Mouse (Mus musculus): ENCODE results near the gene Slc25a45. TPM values are rescaled to one million over a fixed set of nuclear protein-coding genes. Genes with fewer than 3 reads are reported as not detected.
A peak's percentile ranks its signal among the peaks of the same experiment; 100 is the strongest.

Slc25a45 gene
- polyA plus RNA-seq, 1 experiment from 2014 or later: 4.0 TPM

DNA sequence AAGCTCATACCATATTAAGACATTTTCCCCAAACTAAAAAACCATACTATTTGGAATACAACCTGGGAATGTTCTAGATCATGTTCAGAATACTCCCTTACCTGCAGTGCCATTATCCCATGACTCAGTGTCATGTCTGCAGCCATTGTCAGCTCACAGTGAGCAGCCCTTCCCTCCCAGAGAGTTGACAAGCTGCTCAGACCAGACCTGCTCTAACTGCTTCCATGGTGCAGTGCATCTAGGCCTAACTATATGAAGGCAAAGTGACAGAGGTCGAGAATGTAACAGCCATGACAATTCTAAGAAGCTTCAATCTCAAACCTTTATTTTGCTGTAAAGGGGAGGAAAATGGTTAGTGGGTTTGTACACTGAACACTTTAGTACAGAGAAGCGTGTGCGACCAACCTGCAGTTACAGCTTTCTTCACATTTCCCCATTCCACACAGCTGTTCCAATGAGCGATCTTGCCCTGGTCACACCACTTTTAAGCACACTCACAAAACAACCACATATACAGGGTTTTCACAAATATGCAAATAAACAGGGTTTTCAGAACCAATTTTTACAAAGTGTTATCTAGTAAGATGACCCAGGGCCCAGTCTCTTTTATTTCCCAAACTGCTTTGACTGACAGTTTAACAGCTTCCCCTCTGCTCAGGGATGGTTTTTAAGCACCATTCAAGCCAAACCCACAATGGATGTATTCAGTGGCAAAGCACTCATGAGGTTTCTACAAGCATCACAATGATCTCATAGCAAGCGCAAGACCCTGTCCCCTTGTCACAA is 35.4 kb upstream of the Slc25a45 start:
- peak overlapping the region; percentile 57 for H3K4me3 ChIP-seq (ENCODE audit: low read depth, low read length)
- H3K9me3 ChIP-seq (ENCODE audit: control insufficient read depth): no peaks in the 10 kb centered on the region
- ATAC-seq: no peak
- 66% methylated on average over 5 of the region's 5 CpGs for WGBS
- H3K27ac ChIP-seq (ENCODE audit: low read depth, low read length): peak overlapping the region; percentile 99
- H3K27me3 ChIP-seq (replicated peaks; ENCODE audit: control insufficient read depth, insufficient read depth, low read length): no peaks in the 10 kb centered on the region
- no peak for TF ChIP-seq CTCF (IDR thresholded peaks at IDR 0.05; ENCODE audit: low read depth)
- H3K36me3 ChIP-seq (ENCODE audit: control insufficient read depth, insufficient read depth): no peaks in the 10 kb centered on the region
- H3K4me2 ChIP-seq (replicated peaks; ENCODE audit: low read depth): peak overlapping the region; percentile 68
- peak overlapping the region; percentile 93; the same call in 1 of the 2 replicates for H3K9ac ChIP-seq (ENCODE audit: low read depth, low read length)
- peaks cover 2% of the 10 kb centered on the region; the same call in 1 of the 2 replicates for H3K4me1 ChIP-seq (replicated peaks; ENCODE audit: control insufficient read depth, insufficient read depth, low read length)

DNA sequence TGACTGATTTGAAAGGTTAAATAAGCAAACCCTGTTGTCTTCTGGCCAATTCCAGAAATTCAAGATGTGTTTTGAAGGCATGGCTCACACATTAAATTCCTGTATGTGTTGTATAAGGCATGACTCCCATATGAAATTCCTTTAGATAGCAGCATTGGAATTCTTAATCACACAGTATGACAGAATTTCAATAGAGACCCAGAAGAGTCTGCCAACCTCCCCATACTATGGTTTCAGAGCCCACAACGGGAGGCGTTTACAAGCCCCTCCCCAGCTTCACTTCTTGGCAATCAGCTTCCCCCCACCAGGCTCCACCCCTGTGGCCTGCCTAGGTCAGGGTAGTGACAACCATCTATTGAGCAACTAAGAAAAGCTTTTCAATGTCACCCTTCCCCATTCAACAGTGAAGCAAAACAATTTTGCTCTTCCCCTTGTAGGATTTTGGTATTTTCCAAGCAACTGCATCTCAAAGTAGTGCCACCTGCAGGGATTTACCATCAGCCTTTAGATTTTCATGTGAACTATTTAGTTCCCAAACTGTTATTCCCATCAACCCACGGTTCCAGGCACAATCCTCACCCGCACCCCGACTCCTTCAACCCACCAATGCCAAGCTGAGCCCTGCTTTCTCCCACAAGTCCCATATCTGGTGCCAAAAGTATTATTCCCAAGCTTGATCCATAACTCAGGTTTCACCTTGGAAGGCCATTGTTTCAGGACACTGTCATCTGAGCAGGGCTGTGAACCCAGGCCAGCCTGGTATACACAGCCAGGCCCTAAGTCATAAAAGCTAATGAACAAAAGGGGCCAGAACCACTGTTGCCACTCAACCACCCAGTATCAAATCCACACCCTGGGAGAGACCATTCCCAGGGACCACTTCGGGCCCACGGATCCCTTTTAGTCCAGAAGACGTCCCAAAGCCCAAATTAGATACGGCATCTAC is 34.5 kb upstream of the Slc25a45 start:
- Histone ChIP-seq H3K9ac (ENCODE audit: low read depth, low read length) (peak overlapping the region; percentile 93), H3K4me1 (replicated peaks; ENCODE audit: control insufficient read depth, insufficient read depth, low read length) (peaks cover 11% of the 10 kb centered on the region), H3K9me3 (ENCODE audit: control insufficient read depth) (no peaks in the 10 kb centered on the region), H3K4me2 (replicated peaks; ENCODE audit: low read depth) (peak overlapping the region; percentile 68), H3K4me3 (ENCODE audit: low read depth, low read length) (peak overlapping the region; percentile 57), H3K27me3 (replicated peaks; ENCODE audit: control insufficient read depth, insufficient read depth, low read length) (no peaks in the 10 kb centered on the region), H3K36me3 (ENCODE audit: control insufficient read depth, insufficient read depth) (no peaks in the 10 kb centered on the region), H3K27ac (ENCODE audit: low read depth, low read length) (peak overlapping the region; percentile 99)
- 59% methylated on average over 9 of the region's 9 CpGs for WGBS
- ATAC-seq: no peak
- TF ChIP-seq CTCF (IDR thresholded peaks at IDR 0.05; ENCODE audit: low read depth): no peak

DNA sequence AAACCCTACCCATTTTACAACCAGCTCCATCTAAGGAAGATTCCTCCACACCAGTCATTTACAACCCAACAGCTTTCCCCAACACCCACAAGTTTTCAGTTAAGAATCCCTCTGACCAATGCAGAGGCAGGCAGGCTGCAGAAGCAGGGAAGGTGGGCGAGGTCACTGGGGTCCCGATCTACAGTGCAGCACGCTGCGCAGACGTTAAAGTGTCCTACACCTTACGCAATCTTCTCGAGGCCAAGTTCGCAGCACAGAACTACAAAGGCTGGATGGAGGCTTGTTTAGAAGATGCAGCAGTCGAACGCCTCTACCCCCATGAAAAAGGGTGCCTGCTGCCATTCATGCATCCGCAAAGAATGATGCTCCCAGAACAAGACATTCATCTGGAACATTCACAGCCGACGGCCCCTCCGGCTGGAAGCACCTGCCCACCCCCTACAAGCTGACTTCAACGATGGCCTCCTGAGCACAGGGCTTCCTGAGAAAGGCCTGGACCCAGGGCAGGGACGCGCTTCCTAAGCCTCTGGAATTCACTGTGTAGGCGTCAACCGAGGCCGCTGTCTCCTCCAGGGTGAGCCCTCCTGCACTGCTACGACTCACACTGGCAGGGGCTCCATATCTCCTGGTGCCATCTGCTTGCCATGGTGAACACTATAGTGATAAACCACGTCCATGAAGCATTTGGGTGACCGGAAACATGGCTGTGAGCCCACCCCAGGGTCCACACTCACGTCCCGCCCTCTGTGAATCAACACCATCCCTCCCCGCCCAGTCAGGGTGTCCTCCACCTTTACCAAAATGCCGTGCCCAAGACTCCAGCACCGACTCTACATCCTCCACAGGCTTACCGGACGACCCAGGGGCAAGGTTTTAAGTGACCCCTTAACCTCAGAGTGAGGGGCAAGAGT is 33.6 kb upstream of the Slc25a45 start:
- H3K36me3 ChIP-seq (ENCODE audit: control insufficient read depth, insufficient read depth): no peaks in the 10 kb centered on the region
- no peaks in the 10 kb centered on the region for H3K27me3 ChIP-seq (replicated peaks; ENCODE audit: control insufficient read depth, insufficient read depth, low read length)
- H3K9ac ChIP-seq (ENCODE audit: low read depth, low read length): peak overlapping the region; percentile 93
- peak overlapping the region; percentile 57 for H3K4me3 ChIP-seq (ENCODE audit: low read depth, low read length)
- peak overlapping the region; percentile 68 for H3K4me2 ChIP-seq (replicated peaks; ENCODE audit: low read depth)
- WGBS: 46% methylated on average over 30 of the region's 30 CpGs
- H3K4me1 ChIP-seq (replicated peaks; ENCODE audit: control insufficient read depth, insufficient read depth, low read length): peaks cover 20% of the 10 kb centered on the region
- peak overlapping the region; percentile 99 for H3K27ac ChIP-seq (ENCODE audit: low read depth, low read length)
- no peak for ATAC-seq
- H3K9me3 ChIP-seq (ENCODE audit: control insufficient read depth): no peaks in the 10 kb centered on the region
- no peak for TF ChIP-seq CTCF (IDR thresholded peaks at IDR 0.05; ENCODE audit: low read depth)

- WGBS: 40% methylated on average over 12 of the region's 12 CpGs
- H3K9me3 ChIP-seq (ENCODE audit: control insufficient read depth): no peaks in the 10 kb centered on the region
- H3K4me3 ChIP-seq (ENCODE audit: low read depth, low read length): peak overlapping the region; percentile 57
- no peak; the same call in 1 of the 2 replicates for ATAC-seq
- H3K27ac ChIP-seq (ENCODE audit: low read depth, low read length): peak overlapping the region; percentile 99
- no peaks in the 10 kb centered on the region for H3K27me3 ChIP-seq (replicated peaks; ENCODE audit: control insufficient read depth, insufficient read depth, low read length)
- H3K4me1 ChIP-seq (replicated peaks; ENCODE audit: control insufficient read depth, insufficient read depth, low read length): peaks cover 29% of the 10 kb centered on the region
- no peak for TF ChIP-seq CTCF (IDR thresholded peaks at IDR 0.05; ENCODE audit: low read depth)
- no peaks in the 10 kb centered on the region for H3K36me3 ChIP-seq (ENCODE audit: control insufficient read depth, insufficient read depth)
- H3K9ac ChIP-seq (ENCODE audit: low read depth, low read length): peak overlapping the region; percentile 93
- H3K4me2 ChIP-seq (replicated peaks; ENCODE audit: low read depth): peak overlapping the region; percentile 68
Observed at GRCm38 (mm10) chr19:5844831-5845318, 32.7 kb upstream of the Slc25a45 start.

- peak overlapping the region; percentile 68 for H3K4me2 ChIP-seq (replicated peaks; ENCODE audit: low read depth)
- peak; percentile 52 for ATAC-seq
- no peaks in the 10 kb centered on the region for H3K36me3 ChIP-seq (ENCODE audit: control insufficient read depth, insufficient read depth)
- H3K27ac ChIP-seq (ENCODE audit: low read depth, low read length): peak overlapping the region; percentile 99
- peak overlapping the region; percentile 57 for H3K4me3 ChIP-seq (ENCODE audit: low read depth, low read length)
- H3K27me3 ChIP-seq (replicated peaks; ENCODE audit: control insufficient read depth, insufficient read depth, low read length): no peaks in the 10 kb centered on the region
- no peaks in the 10 kb centered on the region for H3K9me3 ChIP-seq (ENCODE audit: control insufficient read depth)
- 2% methylated on average over 43 of the region's 45 CpGs for WGBS
- H3K9ac ChIP-seq (ENCODE audit: low read depth, low read length): peak overlapping the region; percentile 93
- peak; percentile 50 for TF ChIP-seq CTCF (IDR thresholded peaks at IDR 0.05; ENCODE audit: low read depth)
- H3K4me1 ChIP-seq (replicated peaks; ENCODE audit: control insufficient read depth, insufficient read depth, low read length): peaks cover 30% of the 10 kb centered on the region
Observed at GRCm38 (mm10) chr19:5845319-5846135, 32.1 kb upstream of the Slc25a45 start.
